12 mouse cellular contexts compared by ENCODE assay signal in the genomic region with DNA sequence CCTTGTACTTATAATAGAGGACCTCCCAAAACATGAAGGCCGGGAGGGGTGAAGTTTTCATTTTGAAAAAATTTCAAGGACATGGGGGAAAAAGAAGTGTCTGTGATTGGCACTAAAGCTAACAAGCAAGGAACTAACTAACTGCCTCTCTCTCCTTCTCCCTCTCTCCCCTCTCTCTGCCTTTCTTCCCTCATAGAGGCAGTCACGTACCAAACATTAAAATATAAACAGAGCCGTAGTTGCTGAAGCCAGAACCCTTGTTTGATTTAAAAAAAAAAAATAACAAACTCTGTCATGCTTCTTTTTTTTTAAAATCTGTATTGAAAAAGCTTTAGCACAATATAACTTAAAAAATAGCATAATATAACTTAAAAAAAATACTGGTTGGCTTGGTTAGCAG. TPM values are rescaled to one million over a fixed set of nuclear protein-coding genes. Genes with fewer than 3 reads are reported as not detected.
A peak's percentile ranks its signal among the peaks of the same experiment; 100 is the strongest.
DNase-seq lines count a peak whose midpoint lies in the region; ATAC-seq and TF ChIP-seq lines count a peak whose summit lies in the region.
"Had no signal": no experiment of that assay in that cellular context is flagged by ENCODE, and none has a peak within 500 bp of the region (broad histone marks: within the 10 kb centered on the region; RNA-seq: fewer than 3 reads in every experiment).

No protein-coding gene starts in this region.

- intact Hi-C loops in left cerebral cortex, postnatal 25 days (cut with DNase I), result no loop called here

- H3K9me3 ChIP-seq in forebrain, postnatal 0 days (ENCODE audit: low read length), result no peaks in the 10 kb centered on the region
- H3K9me3 ChIP-seq in forebrain, embryonic 12.5 days, result no peaks in the 10 kb centered on the region
- no peaks in the 10 kb centered on the region for H3K9me3 ChIP-seq in neural tube, embryonic 11.5 days (ENCODE audit: control insufficient read depth, low read length)
- no peaks in the 10 kb centered on the region for H3K9me3 ChIP-seq in intestine, postnatal 0 days (ENCODE audit: control insufficient read depth)
- no peaks in the 10 kb centered on the region for H3K9me3 ChIP-seq in stomach, embryonic 16.5 days (replicated peaks; ENCODE audit: control insufficient read depth, low read length)

- H3K36me3 ChIP-seq in forebrain, postnatal 0 days (ENCODE audit: insufficient read depth), result no peaks in the 10 kb centered on the region
- no peaks in the 10 kb centered on the region for H3K36me3 ChIP-seq in forebrain, embryonic 12.5 days (replicated peaks)
- no peaks in the 10 kb centered on the region for H3K36me3 ChIP-seq in neural tube, embryonic 11.5 days (ENCODE audit: control insufficient read depth, insufficient read depth, low read length)
- H3K36me3 ChIP-seq in intestine, postnatal 0 days (ENCODE audit: control insufficient read depth, insufficient read depth), result no peaks in the 10 kb centered on the region
- H3K36me3 ChIP-seq in stomach, embryonic 16.5 days (ENCODE audit: control insufficient read depth, insufficient read depth, low read length), result no peaks in the 10 kb centered on the region

- H3K4me2 ChIP-seq in forebrain, postnatal 0 days (ENCODE audit: low read depth), result peak overlapping the region; percentile 46; the same call in 1 of the 2 replicates
- no peak overlapping the region for H3K4me2 ChIP-seq in forebrain, embryonic 12.5 days
- peak overlapping the region; percentile 40 for H3K4me2 ChIP-seq in neural tube, embryonic 11.5 days (ENCODE audit: low read depth)
- peak overlapping the region; percentile 51; the same call in 1 of the 2 replicates for H3K4me2 ChIP-seq in intestine, postnatal 0 days (replicated peaks; ENCODE audit: low read depth)
- H3K4me2 ChIP-seq in stomach, embryonic 16.5 days (ENCODE audit: low read depth, low read length), result peak overlapping the region; percentile 55

- ATAC-seq in forebrain, postnatal 0 days, result no peak
- ATAC-seq in forebrain, embryonic 12.5 days (ENCODE audit: low FRiP score), result no peak
- ATAC-seq in neural tube, embryonic 11.5 days (ENCODE audit: insufficient read depth, low FRiP score, low TSS enrichment), result no peak
- no peak for ATAC-seq in intestine, postnatal 0 days
- no peak for ATAC-seq in stomach, embryonic 16.5 days (ENCODE audit: insufficient read depth, low FRiP score)
- no peak for ATAC-seq in megakaryocyte progenitor cell, adult 5-6 weeks (replicated peaks; ENCODE audit: poor library complexity)
- ATAC-seq: liver, postnatal 0 days had no signal

- no peak for TF ChIP-seq CTCF in forebrain, postnatal 0 days (IDR thresholded peaks at IDR 0.05; ENCODE audit: low read depth)
- TF ChIP-seq CTCF in intestine, postnatal 0 days (IDR thresholded peaks at IDR 0.05; ENCODE audit: low read depth), result no peak

- H3K4me1 ChIP-seq in forebrain, postnatal 0 days (ENCODE audit: insufficient read depth), result peaks cover 4% of the 10 kb centered on the region; the same call in 1 of the 2 replicates
- peaks cover 60% of the 10 kb centered on the region for H3K4me1 ChIP-seq in forebrain, embryonic 12.5 days
- H3K4me1 ChIP-seq in neural tube, embryonic 11.5 days (ENCODE audit: control insufficient read depth, insufficient read depth, low read length), result peaks cover 53% of the 10 kb centered on the region
- H3K4me1 ChIP-seq in intestine, postnatal 0 days (replicated peaks; ENCODE audit: control insufficient read depth, insufficient read depth, low read length), result no peaks in the 10 kb centered on the region
- H3K4me1 ChIP-seq in stomach, embryonic 16.5 days (ENCODE audit: control insufficient read depth, insufficient read depth, low read length), result peaks cover 35% of the 10 kb centered on the region

- WGBS in forebrain, postnatal 0 days, result 51% methylated on average over 3 of the region's 3 CpGs
- WGBS in forebrain, embryonic 12.5 days, result 60% methylated on average over 3 of the region's 3 CpGs
- WGBS in neural tube, embryonic 11.5 days, result 42% methylated on average over 3 of the region's 3 CpGs
- WGBS in intestine, postnatal 0 days, result 47% methylated on average over 3 of the region's 3 CpGs
- 26% methylated on average over 3 of the region's 3 CpGs for WGBS in stomach, embryonic 16.5 days

- H3K9ac ChIP-seq in forebrain, postnatal 0 days, result no peak overlapping the region
- H3K9ac ChIP-seq in forebrain, embryonic 12.5 days, result no peak overlapping the region
- peak overlapping the region; percentile 18; the same call in 1 of the 2 replicates for H3K9ac ChIP-seq in neural tube, embryonic 11.5 days (ENCODE audit: low read length)
- H3K9ac ChIP-seq in intestine, postnatal 0 days (ENCODE audit: low read depth, low read length), result no peak overlapping the region
- no peak overlapping the region for H3K9ac ChIP-seq in stomach, embryonic 16.5 days (ENCODE audit: low read length)
- H3K9ac ChIP-seq: liver, postnatal 0 days had no signal

- DNase-seq in forebrain, postnatal 0 days, result no peak
- no peak for DNase-seq in neural tube, embryonic 11.5 days (ENCODE audit: low spot score)
- DNase-seq in neural tube, embryonic 10.5 days (ENCODE audit: extremely low spot score, low spot score), result no peak
- no peak for DNase-seq in left cerebral cortex, postnatal 25 days (ENCODE audit: low spot score in 2 of 2)
- DNase-seq: cerebellum, adult 11-12 months; kidney, adult 11 months had no signal

- H3K4me3 ChIP-seq in forebrain, postnatal 0 days (ENCODE audit: low read depth, low read length), result peak overlapping the region; percentile 19; the same call in 1 of the 2 replicates
- H3K4me3 ChIP-seq in forebrain, embryonic 12.5 days (replicated peaks), result no peak overlapping the region
- no peak overlapping the region for H3K4me3 ChIP-seq in neural tube, embryonic 11.5 days (ENCODE audit: low read depth, low read length)
- H3K4me3 ChIP-seq in intestine, postnatal 0 days (ENCODE audit: low read depth, low read length), result no peak overlapping the region
- H3K4me3 ChIP-seq in stomach, embryonic 16.5 days (replicated peaks; ENCODE audit: low read length), result peak overlapping the region; percentile 34; the same call in 1 of the 2 replicates
- H3K4me3 ChIP-seq: erythroblast, embryonic 14.5 days had no signal

- H3K27me3 ChIP-seq in forebrain, postnatal 0 days (ENCODE audit: insufficient read depth, low read length), result no peaks in the 10 kb centered on the region
- no peaks in the 10 kb centered on the region for H3K27me3 ChIP-seq in forebrain, embryonic 12.5 days
- no peaks in the 10 kb centered on the region for H3K27me3 ChIP-seq in neural tube, embryonic 11.5 days (ENCODE audit: control insufficient read depth, insufficient read depth, low read length)
- H3K27me3 ChIP-seq in intestine, postnatal 0 days (replicated peaks; ENCODE audit: control insufficient read depth, insufficient read depth, low read length), result no peaks in the 10 kb centered on the region
- H3K27me3 ChIP-seq in stomach, embryonic 16.5 days (ENCODE audit: control insufficient read depth, insufficient read depth, low read length), result no peaks in the 10 kb centered on the region

- H3K27ac ChIP-seq in forebrain, postnatal 0 days (ENCODE audit: low read depth, low read length), result peak overlapping the region; percentile 24; the same call in 1 of the 2 replicates
- H3K27ac ChIP-seq in forebrain, embryonic 12.5 days, result no peak overlapping the region
- H3K27ac ChIP-seq in neural tube, embryonic 11.5 days (ENCODE audit: low read depth, low read length), result peak overlapping the region; percentile 84
- no peak overlapping the region for H3K27ac ChIP-seq in intestine, postnatal 0 days (ENCODE audit: low read depth, low read length)
- H3K27ac ChIP-seq in stomach, embryonic 16.5 days (ENCODE audit: low read length), result peak overlapping the region; percentile 88

RNA-seq across cellular contexts. Expression of a gene that starts 10.9 kb away (rescaled TPM):
- total RNA-seq in forebrain, postnatal 0 days (2014; rRNA removed), result 32.2 and 37.8 TPM in 2 replicates
- 15.6 and 18.0 TPM in 2 replicates for polyA plus RNA-seq in forebrain, postnatal 0 days (2015; fragmentation: Nextera tagmentation; extraction: Ambion mirVana)
- polyA plus RNA-seq in forebrain, embryonic 12.5 days (2016; fragmentation: Nextera tagmentation; extraction: Ambion mirVana), result 9.9 and 12.6 TPM in 2 replicates
- polyA plus RNA-seq in neural tube, embryonic 11.5 days (2014; fragmentation: Nextera tagmentation; extraction: Ambion mirVana), result 15.2 and 16.3 TPM in 2 replicates
- polyA plus RNA-seq in intestine, postnatal 0 days (2015; fragmentation: Nextera tagmentation; extraction: Ambion mirVana), result 2.2 and 3.4 TPM in 2 replicates
- polyA plus RNA-seq in stomach, embryonic 16.5 days (2015; fragmentation: Nextera tagmentation; extraction: Ambion mirVana), result 11.8 and 15.0 TPM in 2 replicates
- total RNA-seq in left cerebral cortex, postnatal 25 days (2021), result 10 to 100 TPM; 43.3 to 44.1 TPM
- total RNA-seq in megakaryocyte progenitor cell, adult 5-6 weeks (2015), result 0.02 and 0.24 TPM in 2 replicates
- total RNA-seq in megakaryocyte progenitor cell, adult 5-6 weeks (2017), result 0.27 TPM in 1 of 2 replicates, not detected in the other
- polyA plus RNA-seq: erythroblast, embryonic 14.5 days had no signal

Comparison
In these comparisons a context has a peak if more than half of its experiments do, and no peak if none do; other contexts are left out.
1. H3K27ac ChIP-seq: peak in forebrain, postnatal 0 days (single experiment), neural tube, embryonic 11.5 days (single experiment) and stomach, embryonic 16.5 days (single experiment); none in forebrain, embryonic 12.5 days (single experiment) and intestine, postnatal 0 days (single experiment).
2. H3K4me3 ChIP-seq: peak in forebrain, postnatal 0 days (single experiment) and stomach, embryonic 16.5 days (single experiment); none in forebrain, embryonic 12.5 days (single experiment), neural tube, embryonic 11.5 days (single experiment) and intestine, postnatal 0 days (single experiment).